Mouse (Mus musculus): ENCODE data around the gene Nexn. TPM values are rescaled to one million over a fixed set of nuclear protein-coding genes. Genes with fewer than 3 reads are reported as not detected.
A peak's percentile ranks its signal among the peaks of the same experiment; 100 is the strongest.
"Not testable (repeated sequence)": the region's sequence is repeated elsewhere in the genome, so short reads cannot be mapped to it uniquely, and the experiment has no call there.

Gene Nexn
- polyA plus RNA-seq, 1 experiment: 1.6 TPM

DNA sequence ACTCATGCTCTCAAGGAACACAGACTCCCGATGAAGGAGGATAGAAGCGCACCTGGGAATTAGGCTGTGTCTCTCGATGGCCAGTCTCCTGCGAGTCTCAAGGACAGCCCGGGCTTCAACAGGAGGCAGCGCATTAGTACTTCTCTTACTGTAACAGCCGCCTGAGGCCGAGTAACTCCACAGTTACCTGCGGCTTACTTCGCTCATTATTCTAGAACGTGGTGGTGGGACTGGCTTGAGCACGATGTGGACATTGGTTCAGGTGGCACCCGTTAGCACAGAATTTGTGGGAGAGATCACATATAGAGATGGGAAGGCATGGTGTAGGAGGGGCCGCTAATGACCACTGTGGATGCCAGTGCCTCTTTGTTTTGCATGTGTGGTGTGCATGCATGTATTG lies 1.9 kb upstream of the Nexn start:
- H3K27ac ChIP-seq (ENCODE audit: insufficient read depth, low read depth, low read length): no peak overlapping the region
- H3K4me3 ChIP-seq (ENCODE audit: insufficient read depth, low read length): no peak overlapping the region
- no peak for TF ChIP-seq POLR2A (IDR thresholded peaks at IDR 0.05; ENCODE audit: borderline replicate concordance, low read depth, low read length)
- no peak for TF ChIP-seq CTCF (IDR thresholded peaks at IDR 0.05; ENCODE audit: low read depth, low read length)
- H3K4me1 ChIP-seq (ENCODE audit: control insufficient read depth, insufficient read depth, low read length): 0 out of 2 replicates have a peak, but pooled peaks cover under 1% of the 10 kb centered on the region

DNA sequence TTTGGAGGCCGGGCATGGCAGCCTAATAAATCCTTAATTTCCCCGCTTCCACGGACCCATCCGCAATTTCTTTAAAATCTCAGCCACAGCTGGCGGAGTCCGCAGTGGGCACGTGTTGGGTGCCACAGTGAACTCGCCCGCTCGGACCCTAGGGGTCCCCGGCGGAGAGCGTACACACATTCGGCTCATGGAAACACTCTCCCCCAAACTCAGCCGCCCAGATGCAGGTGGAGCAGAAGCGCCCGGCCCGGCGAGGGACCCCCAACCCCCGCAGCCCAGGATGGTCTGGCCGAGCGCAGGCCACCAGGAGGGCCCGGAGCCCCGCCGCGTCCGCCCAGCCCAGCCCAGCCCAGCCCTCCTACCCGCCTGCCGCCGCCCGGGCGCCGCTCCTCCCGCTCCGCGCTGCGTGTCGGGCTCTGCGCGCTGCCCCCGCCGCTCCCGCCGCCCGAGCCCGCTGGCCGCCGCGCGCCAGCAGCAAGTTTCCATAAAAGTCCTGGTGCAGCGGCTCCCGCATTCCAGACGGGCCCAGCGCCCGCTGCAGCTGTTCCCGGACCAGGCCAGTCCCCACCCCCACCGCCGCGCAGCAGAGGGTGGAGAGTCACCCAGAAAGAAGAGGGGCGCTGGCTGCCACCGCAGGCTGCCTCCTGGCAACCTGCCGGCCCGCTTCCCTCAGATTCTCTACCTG lies 657 bp downstream of the Nexn start:
- H3K27ac ChIP-seq (ENCODE audit: insufficient read depth, low read depth, low read length): no peak overlapping the region
- peaks cover 13% of the 10 kb centered on the region for H3K4me1 ChIP-seq (ENCODE audit: control insufficient read depth, insufficient read depth, low read length)
- H3K4me3 ChIP-seq (ENCODE audit: insufficient read depth, low read length): peak overlapping the region; percentile 59
- TF ChIP-seq POLR2A (IDR thresholded peaks at IDR 0.05; ENCODE audit: borderline replicate concordance, low read depth, low read length) (no peak), CTCF (IDR thresholded peaks at IDR 0.05; ENCODE audit: low read depth, low read length) (no peak)

DNA sequence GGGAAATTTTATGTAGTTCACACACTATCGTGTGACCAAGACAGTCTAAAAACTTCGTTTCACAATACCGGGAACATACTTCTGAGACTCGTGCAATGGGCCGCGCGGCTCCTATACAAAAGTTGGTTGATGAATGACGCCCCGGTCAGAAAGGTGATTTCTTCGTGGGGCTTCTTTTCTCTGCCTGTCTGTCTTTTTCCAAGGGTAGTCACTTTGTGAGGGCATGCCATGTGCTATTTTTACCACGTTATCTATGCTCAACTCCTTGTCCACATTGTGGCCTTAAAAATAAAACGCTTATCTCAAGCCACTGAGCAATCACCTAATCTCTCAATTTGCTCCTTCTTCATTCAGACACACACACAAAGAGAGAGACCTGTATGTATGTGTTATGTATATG lies 1.3 kb downstream of the Nexn start:
- TF ChIP-seq CTCF (IDR thresholded peaks at IDR 0.05; ENCODE audit: low read depth, low read length) (no peak), POLR2A (IDR thresholded peaks at IDR 0.05; ENCODE audit: borderline replicate concordance, low read depth, low read length) (no peak)
- no peak overlapping the region for H3K4me3 ChIP-seq (ENCODE audit: insufficient read depth, low read length)
- H3K4me1 ChIP-seq (ENCODE audit: control insufficient read depth, insufficient read depth, low read length): peaks cover 13% of the 10 kb centered on the region
- H3K27ac ChIP-seq (ENCODE audit: insufficient read depth, low read depth, low read length): no peak overlapping the region

DNA sequence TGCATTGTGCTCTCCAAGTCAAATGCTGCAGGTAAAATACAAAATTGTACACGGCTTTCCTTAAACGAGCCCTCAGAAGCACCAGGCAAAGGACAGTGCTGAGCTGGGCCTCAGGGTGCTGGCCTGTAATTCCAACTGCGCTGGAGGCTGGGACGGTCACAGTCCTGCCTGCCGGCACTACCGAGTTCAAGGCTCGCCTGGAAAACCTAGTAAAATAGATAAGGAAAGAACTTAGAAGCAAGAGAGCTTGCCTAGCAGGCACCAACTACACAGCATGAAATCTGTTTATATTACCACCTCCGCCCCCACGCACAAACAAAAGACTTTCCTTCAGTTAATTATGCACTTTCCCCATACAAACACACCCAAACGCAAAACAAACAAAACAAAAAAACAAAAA lies 1.8 kb downstream of the Nexn start:
- Histone ChIP-seq H3K4me3 (ENCODE audit: insufficient read depth, low read length) (no peak overlapping the region), H3K4me1 (ENCODE audit: control insufficient read depth, insufficient read depth, low read length) (peaks cover 13% of the 10 kb centered on the region), H3K27ac (ENCODE audit: insufficient read depth, low read depth, low read length) (no peak overlapping the region)
- TF ChIP-seq CTCF (IDR thresholded peaks at IDR 0.05; ENCODE audit: low read depth, low read length) (no peak), POLR2A (IDR thresholded peaks at IDR 0.05; ENCODE audit: borderline replicate concordance, low read depth, low read length) (no peak)

DNA sequence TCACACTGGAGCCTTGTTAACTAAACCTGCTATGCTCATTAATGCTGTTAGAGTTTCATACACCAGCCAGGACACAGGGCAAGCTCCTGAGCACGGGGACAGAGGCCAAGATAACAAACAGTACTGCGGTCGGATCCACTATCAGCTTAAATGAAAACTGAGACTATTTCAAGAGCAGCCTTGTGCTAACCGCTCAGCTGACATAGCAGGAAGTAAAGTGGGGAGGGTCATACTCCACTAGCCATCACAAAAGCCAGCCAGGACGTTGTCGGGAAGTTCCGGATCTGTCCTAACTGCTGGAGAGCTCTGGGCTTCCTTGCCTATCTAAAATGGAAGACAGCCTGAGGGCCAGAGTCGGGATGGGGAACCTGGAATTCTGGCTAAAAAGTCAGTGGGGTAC lies 4.2 kb downstream of the Nexn start:
- TF ChIP-seq POLR2A (IDR thresholded peaks at IDR 0.05; ENCODE audit: borderline replicate concordance, low read depth, low read length) (no peak), CTCF (IDR thresholded peaks at IDR 0.05; ENCODE audit: low read depth, low read length) (no peak)
- Histone ChIP-seq H3K27ac (ENCODE audit: insufficient read depth, low read depth, low read length) (no peak overlapping the region), H3K4me3 (ENCODE audit: insufficient read depth, low read length) (no peak overlapping the region), H3K4me1 (ENCODE audit: control insufficient read depth, insufficient read depth, low read length) (peaks cover 13% of the 10 kb centered on the region)

DNA sequence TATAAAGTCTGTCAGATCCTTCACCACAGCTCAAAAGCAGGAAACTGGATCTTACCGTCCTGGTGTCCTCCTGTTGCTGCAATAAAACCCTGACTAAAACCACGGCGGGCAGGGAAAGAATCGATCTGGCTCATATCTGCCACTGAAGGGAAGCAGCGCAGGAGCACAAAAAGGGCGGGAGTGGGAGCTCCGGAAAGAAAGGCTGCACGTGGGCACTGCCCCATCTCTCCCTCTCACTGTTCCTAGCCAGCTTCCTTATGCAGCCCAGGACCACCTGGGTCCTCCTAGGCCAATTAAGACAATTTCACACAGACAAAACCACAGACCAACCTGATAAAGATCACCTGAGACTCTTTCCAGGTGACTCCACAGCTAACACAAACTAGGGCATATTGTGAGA lies 4.7 kb downstream of the Nexn start:
- H3K4me3 ChIP-seq (ENCODE audit: insufficient read depth, low read length): no peak overlapping the region
- peaks cover 13% of the 10 kb centered on the region for H3K4me1 ChIP-seq (ENCODE audit: control insufficient read depth, insufficient read depth, low read length)
- no peak for TF ChIP-seq CTCF (IDR thresholded peaks at IDR 0.05; ENCODE audit: low read depth, low read length)
- no peak for TF ChIP-seq POLR2A (IDR thresholded peaks at IDR 0.05; ENCODE audit: borderline replicate concordance, low read depth, low read length)
- no peak overlapping the region for H3K27ac ChIP-seq (ENCODE audit: insufficient read depth, low read depth, low read length)

DNA sequence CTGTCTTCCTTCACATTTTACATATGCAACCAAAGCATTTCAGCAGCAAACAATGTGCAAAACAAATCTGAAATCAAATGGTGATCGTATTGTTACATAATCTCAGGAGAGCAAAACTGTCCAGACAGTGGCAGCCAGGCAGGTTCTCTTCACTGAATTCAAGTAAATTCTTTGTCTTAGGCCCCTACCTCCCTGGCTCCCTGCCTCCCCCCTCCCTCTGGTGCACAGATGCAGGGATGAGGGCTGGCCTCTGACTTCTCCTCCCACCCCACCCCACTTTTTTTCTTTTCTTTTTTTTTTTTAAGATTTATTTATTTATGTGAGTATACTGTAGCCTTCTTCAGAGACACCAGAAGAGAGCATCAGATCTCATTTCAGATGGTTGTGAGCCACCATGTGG lies 5.8 kb downstream of the Nexn start:
- Histone ChIP-seq H3K27ac (ENCODE audit: insufficient read depth, low read depth, low read length) (no peak overlapping the region), H3K4me3 (ENCODE audit: insufficient read depth, low read length) (no peak overlapping the region), H3K4me1 (ENCODE audit: control insufficient read depth, insufficient read depth, low read length) (peaks cover 13% of the 10 kb centered on the region)
- TF ChIP-seq CTCF (IDR thresholded peaks at IDR 0.05; ENCODE audit: low read depth, low read length) (no peak), POLR2A (IDR thresholded peaks at IDR 0.05; ENCODE audit: borderline replicate concordance, low read depth, low read length) (no peak)

DNA sequence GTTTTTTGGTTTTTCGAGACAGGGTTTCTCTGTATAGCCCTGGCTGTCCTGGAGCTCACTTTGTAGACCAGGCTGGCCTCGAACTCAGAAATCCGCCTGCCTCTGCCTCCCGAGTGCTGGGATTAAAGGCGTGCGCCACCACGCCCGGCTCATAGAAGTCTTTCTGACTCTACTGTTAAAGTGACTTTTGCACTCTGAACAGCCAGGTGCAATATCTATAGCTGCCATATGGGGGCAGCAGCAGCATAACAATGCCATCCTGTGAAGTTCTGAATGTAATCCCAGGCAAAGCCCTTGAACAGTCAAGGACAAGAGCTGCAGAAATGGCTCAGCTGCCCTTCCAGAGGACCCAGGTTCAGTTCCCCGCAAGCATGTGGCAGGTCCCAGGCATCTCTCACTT lies 6.7 kb downstream of the Nexn start:
- H3K4me3 ChIP-seq (ENCODE audit: insufficient read depth, low read length); H3K27ac ChIP-seq (ENCODE audit: insufficient read depth, low read depth, low read length): not testable (repeated sequence)
- H3K4me1 ChIP-seq (ENCODE audit: control insufficient read depth, insufficient read depth, low read length): peaks cover 13% of the 10 kb centered on the region
- peak; percentile 15; the same call in 1 of the 2 replicates for TF ChIP-seq CTCF (IDR thresholded peaks at IDR 0.05; ENCODE audit: low read depth, low read length)

DNA sequence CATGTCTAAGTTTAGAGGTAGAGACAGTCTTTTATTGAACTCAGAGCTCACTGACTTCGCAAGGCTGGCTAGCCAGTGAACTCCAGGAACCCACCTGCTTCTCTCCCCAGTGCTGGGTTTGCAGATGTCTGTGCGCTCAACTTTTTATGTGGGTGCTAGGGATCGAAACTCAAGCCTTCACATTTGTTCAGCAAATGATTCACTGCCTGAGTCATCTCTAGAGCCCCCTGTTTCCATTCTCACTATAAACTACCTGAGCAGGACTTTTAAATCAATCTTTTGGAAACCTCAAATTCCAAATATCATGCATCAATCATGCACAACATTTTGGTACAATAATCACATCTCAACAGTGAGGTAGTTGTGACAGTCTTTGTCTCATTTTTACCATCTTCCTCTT lies 8.6 kb downstream of the Nexn start:
- H3K27ac ChIP-seq (ENCODE audit: insufficient read depth, low read depth, low read length): no peak overlapping the region
- TF ChIP-seq POLR2A (IDR thresholded peaks at IDR 0.05; ENCODE audit: borderline replicate concordance, low read depth, low read length) (no peak), CTCF (IDR thresholded peaks at IDR 0.05; ENCODE audit: low read depth, low read length) (no peak)
- H3K4me3 ChIP-seq (ENCODE audit: insufficient read depth, low read length): no peak overlapping the region
- peaks cover 8% of the 10 kb centered on the region for H3K4me1 ChIP-seq (ENCODE audit: control insufficient read depth, insufficient read depth, low read length)

DNA sequence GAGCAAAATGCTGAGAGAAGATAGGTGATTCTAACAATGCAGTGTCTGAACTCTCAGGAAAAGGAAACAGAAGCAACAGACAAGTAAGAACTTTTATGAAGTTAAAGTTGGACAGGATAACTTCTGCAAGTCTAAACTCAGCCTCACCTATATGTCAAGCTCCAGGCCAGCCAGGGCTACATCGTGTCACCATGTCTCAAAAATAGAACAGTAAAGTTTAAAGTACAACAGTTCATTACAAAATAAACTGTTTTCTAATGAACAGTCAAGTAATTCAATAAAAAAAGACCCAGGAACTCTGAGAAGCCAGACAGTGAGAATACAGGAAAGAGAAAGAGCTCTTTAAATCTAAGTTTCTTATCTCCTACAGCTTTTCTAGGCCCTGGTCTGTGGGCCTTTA lies 15.7 kb downstream of the Nexn start:
- no peak for TF ChIP-seq POLR2A (IDR thresholded peaks at IDR 0.05; ENCODE audit: borderline replicate concordance, low read depth, low read length)
- TF ChIP-seq CTCF (IDR thresholded peaks at IDR 0.05; ENCODE audit: low read depth, low read length): no peak
- Histone ChIP-seq H3K27ac (ENCODE audit: insufficient read depth, low read depth, low read length) (no peak overlapping the region), H3K4me1 (ENCODE audit: control insufficient read depth, insufficient read depth, low read length) (no peaks in the 10 kb centered on the region), H3K4me3 (ENCODE audit: insufficient read depth, low read length) (no peak overlapping the region)

DNA sequence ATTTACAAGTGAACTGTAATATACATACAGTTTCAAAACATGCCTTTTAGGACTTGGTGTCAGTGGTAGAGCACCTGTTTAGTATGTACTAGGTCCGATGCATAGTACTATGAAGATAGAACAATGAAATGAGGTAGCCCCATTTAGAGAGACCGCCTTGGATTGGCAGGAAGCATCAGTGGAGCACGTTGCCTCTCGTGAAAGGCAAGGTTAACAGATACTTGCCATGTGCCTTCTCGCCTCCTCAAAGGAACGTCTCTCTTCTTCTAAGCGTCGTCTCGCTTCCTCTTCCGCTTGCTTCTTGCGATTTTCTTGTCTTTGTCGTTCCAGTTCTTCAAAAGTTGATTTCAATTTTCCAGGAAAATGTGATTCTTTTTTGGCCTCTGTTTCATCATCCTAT lies 18.4 kb downstream of the Nexn start:
- no peak for TF ChIP-seq POLR2A (IDR thresholded peaks at IDR 0.05; ENCODE audit: borderline replicate concordance, low read depth, low read length)
- TF ChIP-seq CTCF (IDR thresholded peaks at IDR 0.05; ENCODE audit: low read depth, low read length): no peak
- Histone ChIP-seq H3K4me1 (ENCODE audit: control insufficient read depth, insufficient read depth, low read length) (no peaks in the 10 kb centered on the region), H3K27ac (ENCODE audit: insufficient read depth, low read depth, low read length) (no peak overlapping the region), H3K4me3 (ENCODE audit: insufficient read depth, low read length) (no peak overlapping the region)
